Mouse (Mus musculus): ENCODE measurements around the gene Cyb561a3.

Gene Cyb561a3

DNA sequence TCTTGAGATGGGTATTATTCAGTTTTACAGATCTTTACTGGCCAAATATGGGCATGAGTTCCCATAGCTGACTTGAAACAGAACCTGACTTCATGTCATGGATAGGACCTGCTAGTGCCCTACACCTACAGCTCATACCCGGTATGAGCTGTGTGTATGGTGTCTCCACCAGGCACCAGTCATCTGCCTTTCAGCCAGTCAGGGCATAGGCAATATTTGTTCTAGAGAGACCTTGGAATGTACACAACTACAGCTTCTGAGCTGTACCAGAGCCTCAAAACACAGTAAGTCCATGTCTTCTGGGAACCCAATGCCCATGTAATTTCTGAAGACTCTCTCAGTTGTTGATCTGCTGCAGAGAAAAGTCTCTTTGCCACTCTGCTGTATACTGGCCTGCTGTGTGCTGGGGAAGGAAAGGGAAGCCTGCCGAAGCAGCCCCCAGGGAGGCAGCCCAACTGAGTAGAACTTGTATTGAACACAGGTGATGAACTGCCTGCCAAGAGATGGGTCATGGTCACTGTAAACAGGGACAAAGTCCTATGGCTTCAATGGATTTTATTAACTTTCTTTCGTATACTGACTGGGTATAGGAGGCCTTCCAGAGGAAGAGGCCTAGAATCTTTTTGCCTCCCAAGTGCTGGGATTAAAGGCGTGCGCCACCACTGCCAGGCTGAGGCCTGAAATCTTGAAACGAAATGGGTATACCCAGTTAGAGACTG lies 14.8 kb downstream of the Cyb561a3 start:
- DNase-seq = no peak

DNA sequence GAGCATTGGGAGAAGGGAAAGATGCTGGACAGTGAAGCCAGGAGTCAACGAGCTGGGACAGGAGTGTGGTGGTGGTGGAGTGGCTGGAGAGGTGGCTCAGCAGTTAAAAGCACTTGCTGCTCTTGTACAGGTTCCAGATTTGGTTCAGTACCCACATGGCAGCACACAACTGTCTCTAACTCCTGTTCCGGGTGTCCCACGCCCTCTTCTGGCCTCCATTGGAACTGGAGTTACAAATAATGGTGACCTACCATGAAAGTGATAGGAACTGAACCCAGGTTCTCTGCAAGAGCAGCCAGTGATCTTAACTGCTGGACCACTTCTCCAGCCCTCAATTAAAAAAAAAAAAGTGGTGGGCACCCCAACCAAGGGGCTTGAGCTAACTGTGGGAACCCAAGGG lies 21.2 kb downstream of the Cyb561a3 start:
- peak in 1 of 2 experiments; percentile 38 for DNase-seq

DNA sequence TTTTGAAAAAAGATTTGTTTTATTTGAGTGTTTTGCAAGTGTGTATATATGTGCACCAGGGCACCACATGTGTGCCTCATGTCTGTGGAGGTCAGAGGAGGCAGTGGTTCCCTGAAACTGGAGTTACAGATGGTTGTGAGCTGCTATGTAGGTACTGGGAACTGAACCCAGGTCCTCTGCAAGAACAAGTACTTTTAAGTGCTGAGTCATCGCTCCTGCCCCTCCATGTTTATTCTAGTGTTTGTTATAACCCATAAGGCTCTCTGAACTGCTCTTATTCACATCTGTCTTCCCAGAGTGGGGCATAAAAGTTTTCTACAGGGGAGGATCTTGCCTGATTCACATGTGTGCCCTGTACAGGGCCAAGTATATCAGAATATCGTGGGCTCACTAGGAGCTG lies 22.7 kb downstream of the Cyb561a3 start:
- DNase-seq = no peak

DNA sequence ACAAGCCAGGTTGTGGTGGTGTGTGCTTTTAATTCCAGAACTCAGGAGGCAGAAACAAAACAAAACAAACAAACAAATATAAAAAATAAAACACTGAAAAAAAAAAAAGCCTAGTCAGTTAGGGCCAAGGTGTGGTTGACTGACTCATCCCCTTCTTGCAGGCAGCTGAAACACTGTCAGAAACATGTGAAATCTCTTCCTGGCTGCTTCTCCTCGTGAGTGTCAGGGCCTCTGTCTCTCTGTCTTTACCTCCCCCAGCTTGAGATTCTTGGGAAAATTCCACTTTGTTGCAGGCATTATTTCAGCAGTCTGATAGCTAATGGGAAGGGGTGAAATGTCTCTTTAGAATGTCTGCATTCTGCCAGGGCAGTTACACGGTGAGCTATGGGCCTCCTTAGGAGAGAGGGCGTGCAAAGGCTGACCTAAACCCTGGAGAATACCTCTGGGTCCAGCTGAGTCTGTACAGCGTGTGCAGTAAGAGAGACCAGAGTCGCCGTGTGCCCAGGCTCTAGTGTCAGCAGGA lies 25.3 kb downstream of the Cyb561a3 start:
- DNase-seq = no peak

DNA sequence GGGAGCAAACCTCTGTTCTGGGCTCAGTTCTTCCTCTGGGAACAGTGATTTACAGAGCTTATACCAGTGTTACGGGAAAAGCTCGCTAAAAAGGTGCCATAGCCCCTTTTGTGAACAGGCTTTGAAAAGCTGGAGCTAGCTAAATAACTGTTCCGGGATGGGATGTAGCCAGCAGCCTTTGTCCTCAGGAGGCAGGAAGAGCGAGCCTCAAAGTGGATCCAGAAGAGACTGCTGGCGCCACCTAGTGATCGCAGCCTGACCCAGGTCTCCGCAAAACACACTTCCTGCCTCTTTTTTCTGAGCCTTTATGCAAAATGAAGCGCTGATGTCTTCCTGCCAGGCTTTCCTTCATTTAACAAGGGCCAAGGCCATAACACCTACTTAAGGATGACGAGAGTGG lies 25.8 kb downstream of the Cyb561a3 start:
- DNase-seq = peak; percentile 86 to 92

DNA sequence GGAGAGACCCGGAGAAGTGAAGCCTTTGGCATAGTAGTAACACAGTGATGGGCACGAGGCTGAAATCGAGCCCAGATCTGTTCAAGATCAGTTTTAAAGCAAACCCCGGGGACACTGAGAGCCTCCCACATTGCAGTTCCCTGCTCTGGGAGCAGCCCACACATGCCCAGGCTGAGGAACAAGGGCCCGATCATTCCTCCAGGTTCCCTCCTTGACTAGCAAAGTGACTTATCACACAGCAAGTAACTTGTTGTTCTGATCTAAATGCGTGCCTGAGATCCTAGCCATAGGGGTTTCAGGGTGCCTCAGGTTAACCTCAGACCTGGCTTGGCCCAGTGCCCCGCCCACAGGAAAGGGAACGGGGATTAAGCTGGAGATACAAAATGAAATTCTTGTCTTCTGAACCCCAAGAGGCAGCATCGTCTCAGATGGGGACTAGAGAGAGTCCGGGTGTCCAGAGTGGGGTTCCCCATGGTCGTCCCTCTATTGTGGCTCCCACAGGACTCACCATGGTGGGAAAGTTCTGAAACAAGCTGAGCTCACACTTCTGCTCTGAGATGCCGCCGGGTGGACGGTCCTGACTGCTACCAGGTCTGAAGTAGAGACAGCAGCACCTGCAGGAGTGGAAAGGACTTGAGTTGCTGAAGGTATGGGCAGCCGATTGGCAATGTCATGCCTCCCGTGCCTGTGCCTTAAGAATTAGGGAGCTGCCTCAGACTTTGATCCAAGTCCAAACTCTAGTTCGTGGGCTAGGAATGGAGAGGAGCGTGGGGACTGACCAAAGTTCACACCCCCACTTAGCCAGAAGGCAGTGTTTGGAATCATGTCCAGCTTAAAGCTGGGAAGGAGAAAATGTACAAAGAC lies 26.9 kb downstream of the Cyb561a3 start:
- DNase-seq = peak; percentile 84 to 86

DNA sequence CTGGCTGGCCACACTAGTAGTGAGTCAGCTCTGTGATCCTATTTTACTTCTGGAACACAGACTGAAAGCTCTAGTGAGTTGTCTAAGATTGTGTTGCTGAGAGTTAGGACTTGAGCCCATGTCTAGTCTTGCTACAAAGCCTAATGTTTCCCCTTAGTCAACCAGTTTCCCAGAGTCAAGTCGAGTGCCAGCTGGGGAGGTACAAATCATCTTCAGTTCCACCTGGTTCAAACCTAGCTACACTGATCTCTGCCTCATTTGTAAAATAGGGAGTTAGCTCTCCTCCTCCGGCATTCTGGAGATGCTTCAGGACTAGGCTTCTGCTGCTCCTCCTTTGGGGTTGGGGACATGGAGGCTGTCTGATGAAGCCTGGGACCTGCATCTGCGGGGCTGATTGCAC lies 27.6 kb downstream of the Cyb561a3 start:
- no peak for DNase-seq

DNA sequence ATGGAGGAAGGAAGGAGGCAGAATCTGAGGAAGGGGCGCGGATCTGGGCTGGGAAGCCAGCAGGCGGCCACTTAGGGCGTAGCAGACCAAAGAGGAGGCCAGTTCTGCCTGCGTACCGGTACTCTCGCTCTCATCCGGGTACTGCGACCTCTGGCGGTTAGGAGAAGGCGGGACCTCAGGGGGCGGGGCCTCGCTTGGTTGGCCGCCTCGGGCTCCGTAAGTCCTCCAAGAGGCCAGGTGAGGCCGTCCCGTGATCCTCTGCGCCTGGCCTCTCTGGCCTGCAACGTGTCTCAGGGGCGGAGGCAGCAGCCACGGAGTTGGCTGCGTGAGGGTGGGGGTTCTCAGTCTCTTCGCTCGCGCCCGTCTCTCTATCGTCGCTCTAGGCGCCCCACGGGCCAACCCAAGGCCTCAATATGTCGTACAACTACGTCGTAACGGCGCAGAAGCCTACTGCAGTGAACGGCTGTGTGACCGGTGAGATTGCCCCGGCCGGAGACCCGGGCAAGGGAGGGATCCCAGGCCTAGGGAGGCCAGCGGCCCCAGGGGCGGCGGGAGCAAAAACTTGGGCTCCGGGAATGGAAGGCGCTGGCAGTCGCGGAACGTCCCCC lies 28.4 kb downstream of the Cyb561a3 start, which contains the start of the genes Ddb1 and Tkfc:
Gene Ddb1 (plus strand): TSS at position 35 of the 608 bp plus-strand sequence.
Gene Tkfc (minus strand): TSS at position 362 of the 608 bp plus-strand sequence.
- DNase-seq = peak; percentile 98 to 99

DNA sequence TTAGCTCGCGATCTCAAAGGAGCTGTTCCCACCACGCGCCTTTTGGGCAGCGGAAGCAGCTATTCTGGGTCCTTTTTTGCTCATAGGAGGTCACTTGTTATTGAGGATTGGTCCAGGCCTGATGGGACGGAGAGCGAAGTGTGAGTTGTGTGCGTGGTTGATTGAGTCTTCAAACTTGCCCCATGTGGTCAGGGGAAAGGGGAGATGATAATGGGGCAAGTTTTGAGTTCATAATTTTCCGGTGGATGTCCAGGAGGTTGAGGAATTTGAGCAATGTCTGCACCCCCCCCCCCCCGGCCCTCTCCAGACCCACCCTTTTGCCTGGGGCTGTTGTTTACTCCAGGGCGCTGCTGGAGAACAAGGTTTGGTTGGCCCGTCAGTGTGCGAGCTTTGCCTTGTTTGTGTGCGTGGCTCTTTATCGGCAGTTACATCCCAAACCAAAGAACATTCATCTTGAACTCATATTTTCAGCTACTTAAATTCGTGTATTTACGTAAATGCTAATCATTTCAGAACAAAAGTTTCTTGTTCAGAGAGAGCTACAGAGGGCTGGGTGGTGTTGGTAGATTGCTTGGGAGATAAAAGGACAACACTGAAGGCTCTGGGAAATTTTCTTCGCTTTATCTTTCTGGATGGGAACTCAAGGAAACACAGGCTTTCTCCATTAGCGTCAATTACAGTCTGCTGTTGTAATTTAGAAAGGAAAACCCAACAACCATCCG lies 29.1 kb downstream of the Cyb561a3 start:
- DNase-seq = no peak

DNA sequence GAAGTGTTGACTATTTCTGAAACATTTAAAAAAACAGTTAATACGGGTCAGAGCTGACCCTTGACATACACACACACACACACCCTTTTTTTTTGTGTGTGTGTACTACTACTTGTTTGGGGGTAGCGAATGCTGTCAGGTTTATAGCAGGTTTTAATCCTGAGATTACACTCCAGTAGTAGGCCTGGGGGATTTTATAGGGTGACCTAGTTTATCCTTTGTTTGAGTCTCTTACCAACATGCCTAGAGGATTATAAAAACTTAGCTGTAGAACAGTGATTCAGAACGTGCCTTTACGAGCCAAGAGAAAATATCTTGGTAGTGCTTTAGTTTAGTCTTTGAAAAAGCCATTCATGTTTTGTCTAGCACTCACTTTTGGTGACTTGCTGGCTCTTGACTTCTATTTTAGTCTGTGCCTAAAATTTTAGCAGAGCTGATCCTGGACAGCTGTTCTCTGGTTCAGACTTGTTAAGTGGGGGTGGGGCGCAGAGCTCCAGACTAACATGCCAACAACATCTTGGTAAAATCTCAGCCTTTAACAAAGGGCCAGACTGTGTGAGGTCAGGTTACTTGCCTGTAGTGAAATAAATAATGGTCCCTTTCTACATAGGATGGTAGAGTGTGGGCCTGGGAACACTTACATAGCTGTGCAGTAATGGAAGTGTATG lies 31.7 kb downstream of the Cyb561a3 start:
- DNase-seq = no peak

DNA sequence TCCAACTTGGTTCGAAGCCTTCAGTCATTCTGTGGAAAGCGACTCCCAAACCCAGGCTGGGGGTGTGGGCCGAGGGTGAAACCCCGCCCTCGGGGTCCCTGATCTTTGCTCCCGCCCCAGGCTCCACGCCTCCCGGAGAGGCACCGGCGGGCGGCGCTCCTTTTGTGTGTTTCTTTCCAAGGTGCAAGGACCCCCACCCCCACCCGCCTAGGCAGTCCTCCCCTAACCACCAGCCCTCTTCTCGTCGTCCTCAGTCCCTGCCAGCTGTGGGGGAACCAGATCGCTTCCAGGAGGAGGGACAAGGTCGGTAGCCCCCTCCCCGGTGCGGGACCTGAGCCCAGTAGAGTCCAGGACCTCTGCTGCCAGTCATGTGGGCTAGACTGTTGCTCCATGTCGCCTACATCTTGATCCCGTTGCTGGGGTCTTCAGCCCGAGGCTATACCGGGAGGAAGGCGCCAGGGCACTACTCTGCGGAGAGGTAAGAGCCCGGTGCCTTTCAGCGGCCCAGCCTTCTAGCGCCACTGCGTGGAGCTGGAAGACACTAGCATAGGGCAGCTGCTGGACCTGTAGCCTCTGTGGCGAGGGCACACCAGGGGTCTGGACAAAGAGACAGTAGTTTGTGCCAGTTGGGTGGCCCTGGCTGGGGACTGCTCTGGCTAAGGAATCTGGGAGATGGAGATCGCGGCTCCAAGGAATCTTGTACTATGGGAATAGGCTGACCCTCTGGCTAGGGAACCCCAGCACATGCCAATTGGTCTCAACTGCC lies 57.3 kb downstream of the Cyb561a3 start, which contains the start of gene Vwce:
Gene Vwce (plus strand): TSS at position 108 of the 766 bp plus-strand sequence.
- peak; percentile 36 to 55 for DNase-seq

DNA sequence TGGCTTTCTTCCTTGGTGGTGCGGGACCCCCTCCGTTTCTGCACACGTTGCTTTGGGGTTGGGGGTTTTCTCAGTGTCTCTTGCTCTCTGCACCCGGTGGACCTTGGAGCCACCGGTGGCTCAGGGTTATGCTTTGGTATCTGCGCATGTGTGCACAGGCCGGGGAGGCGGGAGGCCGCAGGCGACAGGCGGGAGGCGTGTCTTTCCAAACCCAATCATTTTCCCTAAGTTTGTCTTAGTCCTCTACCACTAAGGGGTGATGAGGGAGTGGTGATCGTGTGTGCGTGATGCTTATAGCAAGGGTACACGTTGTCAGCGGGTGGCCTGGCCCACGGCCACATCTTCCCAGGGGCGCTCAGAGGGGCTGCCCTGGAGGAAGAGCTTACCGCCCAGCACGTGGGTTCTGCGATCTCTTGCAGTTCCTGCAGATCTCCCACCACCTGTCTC lies 57.9 kb downstream of the Cyb561a3 start:
- peak; percentile 72 to 75 for DNase-seq

DNA sequence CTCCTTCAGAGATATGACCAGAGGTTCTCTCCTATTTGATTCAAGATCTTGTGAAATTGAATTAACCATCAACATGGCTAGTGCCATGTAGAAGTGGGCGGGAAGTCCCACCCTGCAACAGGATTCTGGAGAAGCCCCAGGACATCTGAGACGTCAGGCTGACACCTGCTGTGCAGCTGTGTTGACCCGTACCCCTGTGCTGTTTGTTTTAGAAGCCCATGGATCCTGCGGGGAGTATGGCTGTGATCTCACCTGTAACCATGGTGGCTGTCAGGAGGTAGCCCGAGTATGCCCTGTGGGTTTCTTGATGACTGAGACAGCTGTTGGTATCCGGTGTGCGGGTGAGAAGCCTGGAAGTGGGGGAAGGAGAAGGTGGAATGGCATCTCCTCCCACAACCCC lies 60.9 kb downstream of the Cyb561a3 start:
- DNase-seq = no peak

DNA sequence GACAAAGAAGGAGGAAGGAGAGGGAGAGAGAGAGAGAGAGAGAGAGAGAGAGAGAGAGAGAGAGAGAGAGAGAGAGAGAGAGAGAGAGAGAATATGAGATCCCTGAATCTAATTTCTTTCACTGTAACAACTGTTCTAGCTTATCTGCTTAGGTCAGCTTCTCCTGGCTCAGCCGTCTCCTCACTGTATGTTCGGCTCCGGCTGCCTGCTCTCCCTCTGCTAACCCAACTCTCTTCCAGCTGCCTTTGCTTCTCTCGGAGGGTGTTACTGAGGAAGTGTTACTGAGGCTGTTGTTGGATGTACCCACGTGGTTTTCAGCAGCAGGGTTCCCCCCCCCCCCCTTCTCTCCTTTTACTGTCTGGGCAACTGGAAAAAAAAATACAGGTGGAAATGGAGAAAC lies 63.1 kb downstream of the Cyb561a3 start:
- DNase-seq = no peak

DNA sequence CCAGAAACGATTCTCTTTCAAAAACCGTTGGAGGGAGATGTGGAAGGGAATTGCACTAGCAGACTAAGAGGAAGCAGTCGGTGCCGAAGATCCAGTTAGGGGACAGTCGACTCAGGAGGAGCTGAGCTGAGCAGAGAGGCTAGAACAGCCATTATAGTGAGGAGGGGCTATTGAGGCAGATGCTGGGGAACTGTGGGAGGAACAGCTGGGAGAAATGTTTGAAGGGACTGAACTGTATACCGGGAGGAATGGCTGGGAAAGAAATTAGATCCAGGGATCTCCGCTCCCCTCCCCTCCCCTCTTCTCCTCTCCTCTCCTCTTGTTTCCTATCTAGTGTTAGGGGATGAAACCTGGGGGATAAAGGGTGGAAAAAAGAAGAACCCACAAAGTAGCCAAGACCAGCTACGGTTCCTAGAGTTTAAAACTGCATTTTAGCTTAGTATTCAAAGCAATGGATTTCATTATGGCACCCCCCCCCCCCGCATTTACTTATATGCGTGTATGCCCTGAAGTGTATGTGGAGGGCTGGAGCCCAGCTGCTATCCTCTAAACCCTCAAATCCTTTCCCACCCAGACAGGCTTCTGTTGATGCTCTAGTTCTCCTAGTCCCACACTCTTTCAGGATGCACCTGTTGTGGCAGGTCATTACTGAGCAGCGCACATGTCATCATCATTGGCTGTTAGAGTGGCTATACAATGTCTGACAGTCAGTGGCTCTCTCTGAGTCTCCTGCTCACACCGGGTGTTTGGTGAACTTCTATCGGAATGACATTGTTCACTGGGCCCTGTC lies 63.8 kb downstream of the Cyb561a3 start:
- DNase-seq = no peak

Measured in kidney, adult 8-10 months (tissue).